Mouse (Mus musculus) C2C12 (cell line): ENCODE data around the gene Strip1.

ENCODE experiments used
- CEBPB ChIP-seq: IDR thresholded peaks from one replicate; pipeline ENCODE4 v1.6.1; 2011; ENCODE audit warnings: low read depth, mild to moderate bottlenecking, control low read depth, moderate library complexity
- CTCF ChIP-seq: IDR thresholded peaks from one replicate; pipeline ENCODE4 v1.5.1; 2011; ENCODE audit not compliant: control insufficient read depth, insufficient read depth, insufficient read length
- FOSL1 ChIP-seq: IDR thresholded peaks from one replicate; pipeline ENCODE4 v1.8.0; 2011; ENCODE audit warnings: mild to moderate bottlenecking, low read length; ENCODE audit not compliant: poor library complexity, insufficient read depth, severe bottlenecking
- MAX ChIP-seq: IDR thresholded peaks from one replicate; pipeline ENCODE4 v1.6.1; 2011; ENCODE audit warnings: mild to moderate bottlenecking, control low read depth
- MYOD1 ChIP-seq: IDR thresholded peaks from one replicate; pipeline ENCODE4 v1.6.1; 2011; ENCODE audit warnings: low read depth; ENCODE audit not compliant: control insufficient read depth, insufficient read length
- MYOG ChIP-seq: IDR thresholded peaks from one replicate; pipeline ENCODE4 v1.6.1; 2011; ENCODE audit not compliant: control insufficient read depth, insufficient read length; ENCODE audit errors: extremely low read depth
- USF1 ChIP-seq: IDR thresholded peaks from one replicate; pipeline ENCODE4 v1.6.1; 2011; ENCODE audit warnings: low read depth, mild to moderate bottlenecking, control low read depth, moderate library complexity

DNA sequence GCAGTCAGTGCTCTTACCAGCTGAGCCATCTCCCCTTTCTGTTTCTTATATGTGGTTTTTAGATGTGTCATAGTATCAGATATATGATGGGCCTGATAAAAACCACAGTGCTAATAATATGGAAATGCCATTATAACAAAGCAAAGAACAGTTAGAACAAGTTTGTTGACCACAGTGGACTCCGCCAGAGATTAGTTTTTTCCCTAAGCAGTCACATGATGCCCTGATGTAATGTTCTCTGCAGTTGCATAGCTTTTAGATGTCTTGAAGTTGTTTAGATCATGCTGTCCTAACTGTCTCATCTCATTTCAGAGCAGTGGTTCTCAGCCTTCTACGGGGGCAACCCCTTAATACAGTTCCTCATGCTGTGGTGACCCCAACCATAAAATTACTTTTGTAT is 24.7 kb upstream of the Strip1 start:
- TF ChIP-seq CTCF (no peak), MYOD1 (no peak), USF1 (peak; percentile 85), CEBPB (no peak), FOSL1 (no peak), MYOG (no peak), MAX (no peak)
